Mouse (Mus musculus) limb, embryonic 14.5 days (tissue): ENCODE data around the gene Acta2. TPM values are rescaled to one million over a fixed set of nuclear protein-coding genes. Genes with fewer than 3 reads are reported as not detected.

Experiments
- ATAC-seq: fragments of 200-750 bp; cut with Nextera tagmentation; 2 replicates; pipeline ENCODE4 v1.8.0; 2017; ENCODE audit warnings: low read depth, moderate number of reproducible peaks, moderate TSS enrichment; ENCODE audit not compliant: low FRiP score
- DNase-seq: peaks from one replicate; pipeline ENCODE4 v3.0.0-alpha.2; 2015; ENCODE audit warnings: low spot score
- H3K27ac ChIP-seq: fragments of 300-500 bp; sonication (generic); replicated peaks from 2 replicates; pipeline ENCODE4 v1.5.1; 2014; ENCODE audit warnings: low read depth, mild to moderate bottlenecking, low read length, moderate library complexity, mixed read lengths
- H3K27me3 ChIP-seq: fragments of 300-500 bp; sonication (generic); 2 replicates; pipeline ENCODE4 v1.6.1; 2014; ENCODE audit warnings: low read length, mixed read lengths; ENCODE audit not compliant: control insufficient read depth, insufficient read depth
- H3K36me3 ChIP-seq: fragments of 300-500 bp; sonication (generic); 2 replicates; pipeline ENCODE4 v1.6.1; 2014; ENCODE audit warnings: mild to moderate bottlenecking, low read length, moderate library complexity, mixed read lengths; ENCODE audit not compliant: control insufficient read depth, insufficient read depth
- H3K4me1 ChIP-seq: fragments of 300-500 bp; sonication (generic); 2 replicates; pipeline ENCODE4 v1.6.1; 2014; ENCODE audit warnings: antibody characterized with exemption, low read length, mixed read lengths; ENCODE audit not compliant: control insufficient read depth, insufficient read depth
- H3K4me2 ChIP-seq: fragments of 300-500 bp; sonication (generic); replicated peaks from 2 replicates; pipeline ENCODE4 v1.6.1; 2014; ENCODE audit warnings: low read depth, mild to moderate bottlenecking, low read length, moderate library complexity; ENCODE audit not compliant: severe bottlenecking
- H3K4me3 ChIP-seq: fragments of 300-500 bp; sonication (generic); replicated peaks from 2 replicates; pipeline ENCODE4 v1.5.1; 2014; ENCODE audit warnings: low read length
- H3K9ac ChIP-seq: fragments of 300-500 bp; sonication (generic); 2 replicates; pipeline ENCODE4 v1.6.1; 2014; ENCODE audit warnings: mild to moderate bottlenecking, low read depth, low read length, moderate library complexity; ENCODE audit not compliant: severe bottlenecking
- H3K9me3 ChIP-seq: fragments of 300-500 bp; sonication (generic); 2 replicates; pipeline ENCODE4 v1.6.1; 2016; ENCODE audit warnings: low read length; ENCODE audit not compliant: control insufficient read depth
- POLR2A ChIP-seq: fragments of 200-500 bp; IDR thresholded peaks from 2 replicates; pipeline ENCODE4 v1.8.0; 2012; ENCODE audit warnings: inconsistent platforms, mild to moderate bottlenecking, moderate library complexity, borderline replicate concordance; ENCODE audit not compliant: insufficient read depth, insufficient read length; ENCODE audit errors: extremely low read depth
- WGBS: fragments of 180-500 bp; shearing (Covaris S2); extraction: QIAGEN DNeasy Blood & Tissue Kit; methylation state at CpG from one replicate; pipeline ENCODE4 v1.1.7; 2014; 5-methylcytosine and 5-hydroxymethylcytosine counted together
- polyA plus RNA-seq, 2 experiments: library from polyadenylated mRNA; depleted of rRNA in 1 of 2; stranded (reverse) in 1 of 2; unstranded in 1 of 2; fragments of >200 nt; fragmentation: Nextera tagmentation in 1 of 2; extraction: Ambion mirVana in 1 of 2; gene quantifications; 2 replicates each; pipeline versions ENCODE4 v1.2.1 to v1.2.3; 2012 to 2014

Gene Acta2
- polyA plus RNA-seq, 2 experiments = 290 to 313 TPM

GRCm38 (mm10) chr19:34213251-34213645, 42.1 kb downstream of the Acta2 start:
- DNase-seq = no peak
- TF ChIP-seq POLR2A = no peak
- Histone ChIP-seq H3K9ac (no peak overlapping the region), H3K27me3 (no peaks in the 10 kb centered on the region), H3K4me1 (peaks cover 4% of the 10 kb centered on the region; the same call in 1 of the 2 replicates), H3K27ac (no peak overlapping the region), H3K9me3 (no peaks in the 10 kb centered on the region), H3K4me3 (no peak overlapping the region), H3K36me3 (no peaks in the 10 kb centered on the region), H3K4me2 (no peak overlapping the region)
- no peak for ATAC-seq

GRCm38 (mm10) chr19:34212489-34213250, 42.7 kb downstream of the Acta2 start:
- H3K4me1 ChIP-seq = peaks cover 4% of the 10 kb centered on the region; the same call in 1 of the 2 replicates
- H3K27me3 ChIP-seq = no peaks in the 10 kb centered on the region
- DNase-seq = no peak
- H3K9ac ChIP-seq = no peak overlapping the region
- no peak for ATAC-seq
- 85% methylated on average over 12 of the region's 12 CpGs for WGBS
- no peak overlapping the region for H3K4me2 ChIP-seq
- no peaks in the 10 kb centered on the region for H3K36me3 ChIP-seq
- H3K4me3 ChIP-seq = no peak overlapping the region
- no peaks in the 10 kb centered on the region for H3K9me3 ChIP-seq
- H3K27ac ChIP-seq = no peak overlapping the region
- TF ChIP-seq POLR2A = no peak

- WGBS = 63% methylated on average over 2 of the region's 2 CpGs
Measured at GRCm38 (mm10) chr19:34210841-34211240, 44.5 kb downstream of the Acta2 start.

GRCm38 (mm10) chr19:34209930-34210581, 45.3 kb downstream of the Acta2 start:
- Histone ChIP-seq H3K36me3 (no peaks in the 10 kb centered on the region), H3K27me3 (no peaks in the 10 kb centered on the region), H3K9ac (no peak overlapping the region), H3K4me3 (no peak overlapping the region), H3K4me1 (no peaks in the 10 kb centered on the region; the same call in 1 of the 2 replicates), H3K4me2 (no peak overlapping the region), H3K27ac (no peak overlapping the region), H3K9me3 (no peaks in the 10 kb centered on the region)
- WGBS = 69% methylated on average over 8 of the region's 8 CpGs
- ATAC-seq = no peak
- TF ChIP-seq POLR2A = no peak
- DNase-seq = no peak

More at GRCm38 (mm10) chr19:34210841-34211240, 44.5 kb downstream of the Acta2 start:
- no peak for ATAC-seq
- no peak overlapping the region for H3K4me2 ChIP-seq
- no peak overlapping the region for H3K27ac ChIP-seq
- H3K36me3 ChIP-seq = no peaks in the 10 kb centered on the region
- DNase-seq = no peak
- no peak for TF ChIP-seq POLR2A
- no peaks in the 10 kb centered on the region for H3K9me3 ChIP-seq
- no peaks in the 10 kb centered on the region; the same call in 1 of the 2 replicates for H3K4me1 ChIP-seq
- H3K9ac ChIP-seq = no peak overlapping the region
- H3K4me3 ChIP-seq = no peak overlapping the region
- H3K27me3 ChIP-seq = no peaks in the 10 kb centered on the region

- no peak overlapping the region for H3K9ac ChIP-seq
- no peaks in the 10 kb centered on the region; the same call in 1 of the 2 replicates for H3K4me1 ChIP-seq
- no peaks in the 10 kb centered on the region for H3K9me3 ChIP-seq
- no peak overlapping the region for H3K4me2 ChIP-seq
- TF ChIP-seq POLR2A = no peak
- no peak overlapping the region for H3K4me3 ChIP-seq
- WGBS = 77% methylated on average over 3 of the region's 3 CpGs
- no peak overlapping the region for H3K27ac ChIP-seq
- H3K27me3 ChIP-seq = no peaks in the 10 kb centered on the region
- DNase-seq (no peak), ATAC-seq (no peak)
- no peaks in the 10 kb centered on the region for H3K36me3 ChIP-seq
Measured at GRCm38 (mm10) chr19:34209031-34209430, 46.4 kb downstream of the Acta2 start.
